Mouse (Mus musculus): ENCODE results near the gene Rtp2. TPM values are rescaled to one million over a fixed set of nuclear protein-coding genes. Genes with fewer than 3 reads are reported as not detected.

Rtp2 gene
- polyA plus RNA-seq, 1 experiment from 2014 or later = not detected

- H3K27me3 ChIP-seq (ENCODE audit: control insufficient read depth, insufficient read depth, low read length) = no peaks in the 10 kb centered on the region
- H3K4me2 ChIP-seq (replicated peaks; ENCODE audit: low read depth) = no peak overlapping the region
- H3K9ac ChIP-seq (ENCODE audit: low read length) = no peak overlapping the region
- WGBS = 15% methylated on average over 1 of the region's 1 CpGs
- DNase-seq (ENCODE audit: low spot score) (no peak), ATAC-seq (ENCODE audit: low FRiP score, low TSS enrichment) (no peak)
- no peak overlapping the region for H3K27ac ChIP-seq (replicated peaks)
- H3K4me1 ChIP-seq (replicated peaks; ENCODE audit: control insufficient read depth, insufficient read depth) = no peaks in the 10 kb centered on the region
- no peak overlapping the region for H3K4me3 ChIP-seq (ENCODE audit: low read depth, low read length)
- TF ChIP-seq CTCF (IDR thresholded peaks at IDR 0.05; ENCODE audit: low read depth) (no peak), EP300 (optimal IDR thresholded peaks at IDR 0.05) (no peak)
- H3K36me3 ChIP-seq (ENCODE audit: control insufficient read depth, insufficient read depth, low read length) = no peaks in the 10 kb centered on the region
- H3K9me3 ChIP-seq (ENCODE audit: control insufficient read depth, low read length) = no peaks in the 10 kb centered on the region
Measured at GRCm38 (mm10) chr16:23953959-23954260, 21.7 kb upstream of the Rtp2 start.

DNA sequence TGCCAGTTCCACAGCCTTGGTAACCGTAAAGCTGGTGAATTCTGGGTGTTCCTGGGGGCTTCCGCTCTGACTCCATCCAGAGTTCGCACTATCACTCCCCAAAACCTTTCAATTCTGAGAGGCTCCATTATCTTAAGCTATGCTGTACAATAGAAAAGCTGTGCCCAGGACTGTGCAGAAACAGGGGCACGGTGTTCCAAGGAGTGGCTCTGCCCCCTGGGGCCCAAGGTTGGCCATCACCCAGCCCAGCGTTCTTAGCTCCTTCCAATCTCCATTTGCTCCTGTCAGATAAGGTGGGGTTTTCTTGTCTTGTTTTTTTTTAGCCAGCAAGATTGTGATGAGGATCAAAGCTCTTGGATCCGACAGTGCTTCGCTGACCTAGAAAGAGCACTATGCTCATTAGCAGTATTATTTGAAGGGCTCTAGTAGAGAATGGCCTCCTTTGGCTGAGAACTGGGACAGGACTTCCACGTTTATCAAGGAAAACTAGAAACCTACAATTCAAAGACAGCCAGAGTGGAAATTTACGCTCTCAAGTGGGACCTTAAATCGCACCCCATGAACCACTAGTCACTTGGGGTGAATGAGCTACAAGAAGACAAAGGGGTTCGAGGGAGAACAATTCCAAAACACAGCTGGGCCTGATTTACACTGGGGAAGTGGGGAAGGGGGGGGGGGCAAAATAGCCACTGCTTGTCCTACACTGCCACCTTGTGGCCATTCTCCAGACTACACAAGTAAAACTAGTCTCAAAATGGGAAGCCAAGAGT is 21.2 kb upstream of the Rtp2 start:
- H3K4me2 ChIP-seq (replicated peaks; ENCODE audit: low read depth) = no peak overlapping the region
- no peak for ATAC-seq (ENCODE audit: low FRiP score, low TSS enrichment)
- H3K27ac ChIP-seq (replicated peaks) = no peak overlapping the region
- no peak overlapping the region for H3K9ac ChIP-seq (ENCODE audit: low read length)
- WGBS = 47% methylated on average over 11 of the region's 11 CpGs
- no peaks in the 10 kb centered on the region for H3K4me1 ChIP-seq (replicated peaks; ENCODE audit: control insufficient read depth, insufficient read depth)
- no peaks in the 10 kb centered on the region for H3K36me3 ChIP-seq (ENCODE audit: control insufficient read depth, insufficient read depth, low read length)
- TF ChIP-seq CTCF (IDR thresholded peaks at IDR 0.05; ENCODE audit: low read depth) (peak; percentile 84), EP300 (optimal IDR thresholded peaks at IDR 0.05) (no peak)
- no peaks in the 10 kb centered on the region for H3K9me3 ChIP-seq (ENCODE audit: control insufficient read depth, low read length)
- H3K27me3 ChIP-seq (ENCODE audit: control insufficient read depth, insufficient read depth, low read length) = no peaks in the 10 kb centered on the region
- H3K4me3 ChIP-seq (ENCODE audit: low read depth, low read length) = no peak overlapping the region
- peak; percentile 61 for DNase-seq (ENCODE audit: low spot score)

DNA sequence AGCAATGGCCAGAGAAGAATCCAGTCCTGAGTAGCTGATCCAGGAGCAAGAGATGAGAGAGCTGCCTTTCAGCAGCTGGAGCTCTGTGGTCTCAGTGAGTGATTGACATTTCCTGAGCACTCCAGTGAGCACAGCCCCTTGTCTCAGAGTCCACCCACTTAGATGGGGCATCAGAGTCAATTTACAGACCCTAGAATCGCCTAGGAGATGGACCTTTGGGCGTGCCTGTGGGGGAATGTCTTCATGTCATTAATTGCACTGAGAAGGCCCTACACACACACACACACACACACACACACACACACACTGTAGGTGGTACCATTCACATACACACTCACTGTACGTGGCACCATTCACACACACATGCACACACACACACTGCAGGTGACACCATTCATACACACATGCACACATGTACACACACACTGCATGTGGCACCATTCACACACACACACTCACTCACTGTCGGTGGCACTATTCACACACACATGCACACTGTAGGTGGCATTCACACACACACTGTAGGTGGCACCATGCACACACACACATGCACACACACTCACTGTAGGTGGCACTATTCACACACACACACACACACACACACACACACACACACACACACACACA is 20.0 kb upstream of the Rtp2 start:
- Histone ChIP-seq H3K4me2 (replicated peaks; ENCODE audit: low read depth) (no peak overlapping the region), H3K27me3 (ENCODE audit: control insufficient read depth, insufficient read depth, low read length) (no peaks in the 10 kb centered on the region), H3K9ac (ENCODE audit: low read length) (no peak overlapping the region), H3K4me1 (replicated peaks; ENCODE audit: control insufficient read depth, insufficient read depth) (no peaks in the 10 kb centered on the region), H3K36me3 (ENCODE audit: control insufficient read depth, insufficient read depth, low read length) (no peaks in the 10 kb centered on the region), H3K27ac (replicated peaks) (no peak overlapping the region), H3K9me3 (ENCODE audit: control insufficient read depth, low read length) (no peaks in the 10 kb centered on the region), H3K4me3 (ENCODE audit: low read depth, low read length) (no peak overlapping the region)
- WGBS = 67% methylated on average over 4 of the region's 4 CpGs
- DNase-seq (ENCODE audit: low spot score) = no peak
- TF ChIP-seq EP300 (optimal IDR thresholded peaks at IDR 0.05) (no peak), CTCF (IDR thresholded peaks at IDR 0.05; ENCODE audit: low read depth) (peak; percentile 9; the same call in 1 of the 2 replicates)
- peak; percentile 42; the same call in 1 of the 2 replicates for ATAC-seq (ENCODE audit: low FRiP score, low TSS enrichment)

- no peak for ATAC-seq (ENCODE audit: low FRiP score, low TSS enrichment)
- WGBS = 91% methylated on average over 6 of the region's 6 CpGs
- H3K27me3 ChIP-seq (ENCODE audit: control insufficient read depth, insufficient read depth, low read length) = no peaks in the 10 kb centered on the region
Measured at GRCm38 (mm10) chr16:23947654-23948053, 15.5 kb upstream of the Rtp2 start.

DNA sequence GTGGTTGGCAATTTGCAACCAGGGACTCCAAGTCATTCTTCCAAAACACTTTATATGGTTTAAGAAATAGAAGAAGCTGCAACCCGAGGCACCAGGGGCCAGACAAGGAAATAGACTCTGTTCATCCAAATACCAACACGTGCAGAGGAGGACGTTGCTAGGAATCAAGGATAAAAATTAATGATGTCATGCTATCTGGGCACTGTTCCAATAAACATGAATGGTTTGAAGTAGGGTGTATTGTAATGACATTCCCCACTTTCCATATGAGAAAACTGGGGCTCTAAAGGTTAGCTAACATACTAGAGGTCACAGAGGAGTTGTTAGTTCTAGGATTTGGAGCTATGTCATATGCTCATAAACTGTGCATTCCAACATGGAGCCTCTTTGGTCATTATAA is 12.6 kb upstream of the Rtp2 start:
- no peak for ATAC-seq (ENCODE audit: low FRiP score, low TSS enrichment)
- no peaks in the 10 kb centered on the region for H3K4me1 ChIP-seq (replicated peaks; ENCODE audit: control insufficient read depth, insufficient read depth)
- no peaks in the 10 kb centered on the region for H3K27me3 ChIP-seq (ENCODE audit: control insufficient read depth, insufficient read depth, low read length)
- TF ChIP-seq CTCF (IDR thresholded peaks at IDR 0.05; ENCODE audit: low read depth) (no peak), EP300 (optimal IDR thresholded peaks at IDR 0.05) (no peak)
- H3K4me3 ChIP-seq (ENCODE audit: low read depth, low read length) = no peak overlapping the region
- H3K4me2 ChIP-seq (replicated peaks; ENCODE audit: low read depth) = no peak overlapping the region
- DNase-seq (ENCODE audit: low spot score) = no peak
- no peaks in the 10 kb centered on the region for H3K36me3 ChIP-seq (ENCODE audit: control insufficient read depth, insufficient read depth, low read length)
- H3K27ac ChIP-seq (replicated peaks) = no peak overlapping the region
- WGBS = 23% methylated on average over 3 of the region's 3 CpGs
- H3K9ac ChIP-seq (ENCODE audit: low read length) = no peak overlapping the region
- no peaks in the 10 kb centered on the region for H3K9me3 ChIP-seq (ENCODE audit: control insufficient read depth, low read length)

More at GRCm38 (mm10) chr16:23947654-23948053, 15.5 kb upstream of the Rtp2 start:
- Histone ChIP-seq H3K27ac (replicated peaks) (no peak overlapping the region), H3K9me3 (ENCODE audit: control insufficient read depth, low read length) (no peaks in the 10 kb centered on the region), H3K4me3 (ENCODE audit: low read depth, low read length) (no peak overlapping the region), H3K4me2 (replicated peaks; ENCODE audit: low read depth) (no peak overlapping the region), H3K4me1 (replicated peaks; ENCODE audit: control insufficient read depth, insufficient read depth) (no peaks in the 10 kb centered on the region), H3K36me3 (ENCODE audit: control insufficient read depth, insufficient read depth, low read length) (no peaks in the 10 kb centered on the region), H3K9ac (ENCODE audit: low read length) (no peak overlapping the region)
- TF ChIP-seq CTCF (IDR thresholded peaks at IDR 0.05; ENCODE audit: low read depth) (no peak), EP300 (optimal IDR thresholded peaks at IDR 0.05) (no peak)
- DNase-seq (ENCODE audit: low spot score) = no peak

- no peak for DNase-seq (ENCODE audit: low spot score)
Measured at GRCm38 (mm10) chr16:23934397-23934796, 2.2 kb upstream of the Rtp2 start.

More at GRCm38 (mm10) chr16:23934397-23934796, 2.2 kb upstream of the Rtp2 start:
- Histone ChIP-seq H3K4me3 (ENCODE audit: low read depth, low read length) (no peak overlapping the region), H3K4me2 (replicated peaks; ENCODE audit: low read depth) (no peak overlapping the region), H3K27me3 (ENCODE audit: control insufficient read depth, insufficient read depth, low read length) (no peaks in the 10 kb centered on the region), H3K9me3 (ENCODE audit: control insufficient read depth, low read length) (no peaks in the 10 kb centered on the region), H3K9ac (ENCODE audit: low read length) (no peak overlapping the region), H3K36me3 (ENCODE audit: control insufficient read depth, insufficient read depth, low read length) (no peaks in the 10 kb centered on the region), H3K4me1 (replicated peaks; ENCODE audit: control insufficient read depth, insufficient read depth) (no peaks in the 10 kb centered on the region), H3K27ac (replicated peaks) (no peak overlapping the region)
- WGBS = 12% methylated on average over 2 of the region's 2 CpGs
- TF ChIP-seq EP300 (optimal IDR thresholded peaks at IDR 0.05) (no peak), CTCF (IDR thresholded peaks at IDR 0.05; ENCODE audit: low read depth) (no peak)
- ATAC-seq (ENCODE audit: low FRiP score, low TSS enrichment) = no peak

All from stomach, postnatal 0 days (tissue).